Mouse (Mus musculus): Measurements from ENCODE around the gene Camp. TPM values are rescaled to one million over a fixed set of nuclear protein-coding genes. Genes with fewer than 3 reads are reported as not detected.

The Camp gene
- polyA plus RNA-seq, 1 experiment: 4,579 TPM

GRCm38 (mm10) chr9:109866218-109866617, 16.8 kb upstream of the Camp start:
- TF ChIP-seq POLR2A (IDR thresholded peaks at IDR 0.05; ENCODE audit: borderline replicate concordance, control insufficient read depth, low read depth, low read length) (no peak), CTCF (IDR thresholded peaks at IDR 0.05; ENCODE audit: control insufficient read depth, insufficient read depth, low read length) (no peak)
- H3K4me3 ChIP-seq (replicated peaks; ENCODE audit: control insufficient read depth, low read depth, low read length): no peak overlapping the region
- WGBS: 31% methylated on average over 2 of the region's 2 CpGs
- H3K4me1 ChIP-seq (ENCODE audit: control insufficient read depth, insufficient read depth, low read length): no peaks in the 10 kb centered on the region; the same call in 1 of the 2 replicates
- no peak overlapping the region for H3K27ac ChIP-seq (ENCODE audit: control insufficient read depth, insufficient read depth, low read depth, low read length, poor library complexity)

- H3K27ac ChIP-seq (ENCODE audit: control insufficient read depth, insufficient read depth, low read depth, low read length, poor library complexity): no peak overlapping the region
- 13% methylated on average over 3 of the region's 3 CpGs for WGBS
Observed at GRCm38 (mm10) chr9:109863085-109863484, 13.7 kb upstream of the Camp start.

GRCm38 (mm10) chr9:109862397-109863044, 13.1 kb upstream of the Camp start:
- peak overlapping the region; percentile 20; the same call in 1 of the 2 replicates for H3K27ac ChIP-seq (ENCODE audit: control insufficient read depth, insufficient read depth, low read depth, low read length, poor library complexity)
- TF ChIP-seq POLR2A (IDR thresholded peaks at IDR 0.05; ENCODE audit: borderline replicate concordance, control insufficient read depth, low read depth, low read length): no peak
- peak; percentile 95 for TF ChIP-seq CTCF (IDR thresholded peaks at IDR 0.05; ENCODE audit: control insufficient read depth, insufficient read depth, low read length)
- peak overlapping the region; percentile 63 for H3K4me3 ChIP-seq (replicated peaks; ENCODE audit: control insufficient read depth, low read depth, low read length)
- no peaks in the 10 kb centered on the region; the same call in 1 of the 2 replicates for H3K4me1 ChIP-seq (ENCODE audit: control insufficient read depth, insufficient read depth, low read length)
- WGBS: 3% methylated on average over 20 of the region's 20 CpGs

More at GRCm38 (mm10) chr9:109863085-109863484, 13.7 kb upstream of the Camp start:
- H3K4me3 ChIP-seq (replicated peaks; ENCODE audit: control insufficient read depth, low read depth, low read length): no peak overlapping the region
- H3K4me1 ChIP-seq (ENCODE audit: control insufficient read depth, insufficient read depth, low read length): no peaks in the 10 kb centered on the region; the same call in 1 of the 2 replicates
- no peak for TF ChIP-seq CTCF (IDR thresholded peaks at IDR 0.05; ENCODE audit: control insufficient read depth, insufficient read depth, low read length)
- no peak for TF ChIP-seq POLR2A (IDR thresholded peaks at IDR 0.05; ENCODE audit: borderline replicate concordance, control insufficient read depth, low read depth, low read length)

- WGBS: 79% methylated on average over 6 of the region's 6 CpGs
- Histone ChIP-seq H3K4me1 (ENCODE audit: control insufficient read depth, insufficient read depth, low read length) (peaks cover 3% of the 10 kb centered on the region), H3K4me3 (replicated peaks; ENCODE audit: control insufficient read depth, low read depth, low read length) (no peak overlapping the region), H3K27ac (ENCODE audit: control insufficient read depth, insufficient read depth, low read depth, low read length, poor library complexity) (peak overlapping the region; percentile 26; the same call in 1 of the 2 replicates)
- TF ChIP-seq POLR2A (IDR thresholded peaks at IDR 0.05; ENCODE audit: borderline replicate concordance, control insufficient read depth, low read depth, low read length) (no peak), CTCF (IDR thresholded peaks at IDR 0.05; ENCODE audit: control insufficient read depth, insufficient read depth, low read length) (no peak)
Observed at GRCm38 (mm10) chr9:109855947-109856346, 6.5 kb upstream of the Camp start.

- TF ChIP-seq POLR2A (IDR thresholded peaks at IDR 0.05; ENCODE audit: borderline replicate concordance, control insufficient read depth, low read depth, low read length) (no peak), CTCF (IDR thresholded peaks at IDR 0.05; ENCODE audit: control insufficient read depth, insufficient read depth, low read length) (no peak)
- Histone ChIP-seq H3K4me1 (ENCODE audit: control insufficient read depth, insufficient read depth, low read length) (peaks cover 5% of the 10 kb centered on the region), H3K4me3 (replicated peaks; ENCODE audit: control insufficient read depth, low read depth, low read length) (no peak overlapping the region), H3K27ac (ENCODE audit: control insufficient read depth, insufficient read depth, low read depth, low read length, poor library complexity) (peak overlapping the region; percentile 72)
- whole genome bisulfite sequencing: 42% methylated on average over 2 of the region's 2 CpGs
Observed at GRCm38 (mm10) chr9:109854341-109854740, 4.9 kb upstream of the Camp start.

- WGBS: 76% methylated on average over 5 of the region's 5 CpGs
- Histone ChIP-seq H3K27ac (ENCODE audit: control insufficient read depth, insufficient read depth, low read depth, low read length, poor library complexity) (peak overlapping the region; percentile 65; the same call in 1 of the 2 replicates), H3K4me1 (ENCODE audit: control insufficient read depth, insufficient read depth, low read length) (peaks cover 3% of the 10 kb centered on the region; the same call in 1 of the 2 replicates), H3K4me3 (replicated peaks; ENCODE audit: control insufficient read depth, low read depth, low read length) (no peak overlapping the region)
- TF ChIP-seq CTCF (IDR thresholded peaks at IDR 0.05; ENCODE audit: control insufficient read depth, insufficient read depth, low read length) (no peak), POLR2A (IDR thresholded peaks at IDR 0.05; ENCODE audit: borderline replicate concordance, control insufficient read depth, low read depth, low read length) (no peak)
Observed at GRCm38 (mm10) chr9:109850099-109850498, 682 bp upstream of the Camp start.

- peak overlapping the region; percentile 89 for H3K4me3 ChIP-seq (replicated peaks; ENCODE audit: control insufficient read depth, low read depth, low read length)
- WGBS: 4% methylated on average over 6 of the region's 6 CpGs
- TF ChIP-seq CTCF (IDR thresholded peaks at IDR 0.05; ENCODE audit: control insufficient read depth, insufficient read depth, low read length) (no peak), POLR2A (IDR thresholded peaks at IDR 0.05; ENCODE audit: borderline replicate concordance, control insufficient read depth, low read depth, low read length) (no peak)
- H3K27ac ChIP-seq (ENCODE audit: control insufficient read depth, insufficient read depth, low read depth, low read length, poor library complexity): no peak overlapping the region
- H3K4me1 ChIP-seq (ENCODE audit: control insufficient read depth, insufficient read depth, low read length): peaks cover 2% of the 10 kb centered on the region; the same call in 1 of the 2 replicates
Observed at GRCm38 (mm10) chr9:109833088-109833412, 16.4 kb downstream of the Camp start.

- WGBS: under 1% methylated on average over 32 of the region's 32 CpGs
- Histone ChIP-seq H3K27ac (ENCODE audit: control insufficient read depth, insufficient read depth, low read depth, low read length, poor library complexity) (peak within 1 kb of the TSS; percentile 40; the same call in 1 of the 2 replicates), H3K4me1 (ENCODE audit: control insufficient read depth, insufficient read depth, low read length) (peaks cover 2% of the 10 kb centered on the region; the same call in 1 of the 2 replicates), H3K4me3 (replicated peaks; ENCODE audit: control insufficient read depth, low read depth, low read length) (peak within 1 kb of the TSS; percentile 89)
- TF ChIP-seq CTCF (IDR thresholded peaks at IDR 0.05; ENCODE audit: control insufficient read depth, insufficient read depth, low read length) (peak; percentile 65), POLR2A (IDR thresholded peaks at IDR 0.05; ENCODE audit: borderline replicate concordance, control insufficient read depth, low read depth, low read length) (peak; percentile 27; the same call in 1 of the 2 replicates)
Observed at GRCm38 (mm10) chr9:109832391-109833087, 16.9 kb downstream of the Camp start, which contains the start of gene Nme6. Gene Nme6, plus strand, starts transcription at chr9:109832749.

Data from bone marrow, adult 2 months (tissue).